ENCODE assay signal across 9 mouse cellular contexts in genomic region chr13:69426117-69426516, GRCm38 (mm10).
A peak's percentile ranks its signal among the peaks of the same experiment; 100 is the strongest.
DNase-seq lines count a peak whose midpoint lies in the region; ATAC-seq and TF ChIP-seq lines count a peak whose summit lies in the region.
"Had no signal": no experiment of that assay in that cellular context is flagged by ENCODE, and none has a peak within 500 bp of the region (broad histone marks: within the 10 kb centered on the region; RNA-seq: fewer than 3 reads in every experiment).

No protein-coding gene starts in this region.

- H3K4me1 ChIP-seq in kidney, embryonic 16.5 days (ENCODE audit: insufficient read depth, low read length): peaks cover 17% of the 10 kb centered on the region
- peaks cover 6% of the 10 kb centered on the region; the same call in 1 of the 2 replicates for H3K4me1 ChIP-seq in kidney, postnatal 0 days (replicated peaks; ENCODE audit: insufficient read depth, low read length)
- peaks cover 6% of the 10 kb centered on the region; the same call in 1 of the 2 replicates for H3K4me1 ChIP-seq in neural tube, embryonic 14.5 days (ENCODE audit: control insufficient read depth, insufficient read depth, low read length)

- no peak for TF ChIP-seq CTCF in kidney, postnatal 0 days (IDR thresholded peaks at IDR 0.05; ENCODE audit: low read depth)
- TF ChIP-seq CTCF in layer of hippocampus, adult 2 months (conservative IDR thresholded peaks at IDR 0.05): no peak

- H3K9ac ChIP-seq in kidney, embryonic 16.5 days (replicated peaks; ENCODE audit: low read length): no peak overlapping the region
- H3K9ac ChIP-seq in kidney, postnatal 0 days (ENCODE audit: low read depth, low read length): no peak overlapping the region
- no peak overlapping the region for H3K9ac ChIP-seq in neural tube, embryonic 14.5 days (replicated peaks; ENCODE audit: low read depth, low read length)

- DNase-seq in kidney, adult 18-20 months: peak; percentile 33
- DNase-seq in heart, postnatal 10 days: peak; percentile 53 to 55
- peak; percentile 51 for DNase-seq in kidney, postnatal 0 days (ENCODE audit: low spot score)
- no peak for DNase-seq in layer of hippocampus, adult 2 months (ENCODE audit: low spot score in 2 of 2)
- DNase-seq in left cerebral cortex, postnatal 10 days (ENCODE audit: extremely low spot score in 1 of 2, low spot score in 2 of 2): no peak
- DNase-seq: cerebellum, postnatal 25 days had no signal

- no peak for ATAC-seq in kidney, embryonic 16.5 days (ENCODE audit: low FRiP score, low TSS enrichment)
- no peak for ATAC-seq in kidney, postnatal 0 days (replicated peaks; ENCODE audit: low FRiP score, low read depth)
- ATAC-seq in neural tube, embryonic 14.5 days (ENCODE audit: low read depth): peak; percentile 55
- ATAC-seq in frontal cortex, adult (ENCODE audit: low TSS enrichment): no peak

- H3K4me2 ChIP-seq in kidney, embryonic 16.5 days (replicated peaks; ENCODE audit: low read depth, low read length): no peak overlapping the region
- no peak overlapping the region for H3K4me2 ChIP-seq in kidney, postnatal 0 days (ENCODE audit: low read length)
- H3K4me2 ChIP-seq in neural tube, embryonic 14.5 days (ENCODE audit: low read depth, low read length): no peak overlapping the region

- no peaks in the 10 kb centered on the region for H3K9me3 ChIP-seq in kidney, embryonic 16.5 days (ENCODE audit: low read length)
- no peaks in the 10 kb centered on the region for H3K9me3 ChIP-seq in kidney, postnatal 0 days (replicated peaks; ENCODE audit: low read length)
- no peaks in the 10 kb centered on the region for H3K9me3 ChIP-seq in neural tube, embryonic 14.5 days (ENCODE audit: control insufficient read depth, low read length)

- H3K27me3 ChIP-seq in kidney, embryonic 16.5 days (ENCODE audit: insufficient read depth, low read length): no peaks in the 10 kb centered on the region
- H3K27me3 ChIP-seq in kidney, postnatal 0 days (ENCODE audit: insufficient read depth, low read length): no peaks in the 10 kb centered on the region
- no peaks in the 10 kb centered on the region for H3K27me3 ChIP-seq in neural tube, embryonic 14.5 days (ENCODE audit: control insufficient read depth, insufficient read depth, low read length)

- intact Hi-C loops in heart, postnatal 10 days (cut with DNase I): no loop called here
- intact Hi-C loops in left cerebral cortex, postnatal 10 days (cut with DNase I): no loop called here

- no peaks in the 10 kb centered on the region for H3K36me3 ChIP-seq in kidney, embryonic 16.5 days (ENCODE audit: insufficient read depth, low read length)
- H3K36me3 ChIP-seq in kidney, postnatal 0 days (ENCODE audit: insufficient read depth, low read length): no peaks in the 10 kb centered on the region
- H3K36me3 ChIP-seq in neural tube, embryonic 14.5 days (ENCODE audit: control insufficient read depth, insufficient read depth, low read length): no peaks in the 10 kb centered on the region

- H3K4me3 ChIP-seq in kidney, embryonic 16.5 days (ENCODE audit: low read length): no peak overlapping the region
- no peak overlapping the region for H3K4me3 ChIP-seq in kidney, postnatal 0 days (replicated peaks; ENCODE audit: low read depth, low read length)
- H3K4me3 ChIP-seq in neural tube, embryonic 14.5 days (ENCODE audit: low read depth, low read length): no peak overlapping the region
- no peak overlapping the region for H3K4me3 ChIP-seq in layer of hippocampus, adult 2 months

- H3K27ac ChIP-seq in kidney, embryonic 16.5 days (ENCODE audit: low read length): no peak overlapping the region
- H3K27ac ChIP-seq in kidney, postnatal 0 days: no peak overlapping the region
- peak overlapping the region; percentile 62 for H3K27ac ChIP-seq in neural tube, embryonic 14.5 days (ENCODE audit: low read depth, low read length)
- H3K27ac ChIP-seq in layer of hippocampus, adult 2 months: no peak overlapping the region

- 24% methylated on average over 6 of the region's 6 CpGs for WGBS in kidney, embryonic 16.5 days
- WGBS in kidney, postnatal 0 days: 27% methylated on average over 6 of the region's 6 CpGs
- 14% methylated on average over 6 of the region's 6 CpGs for WGBS in neural tube, embryonic 14.5 days

Comparison
In these comparisons a context has a peak if more than half of its experiments do, and no peak if none do; other contexts are left out.
1. DNase-seq: peak in kidney, adult 18-20 months (single experiment), heart, postnatal 10 days (2 of 2) and kidney, postnatal 0 days (single experiment); none in layer of hippocampus, adult 2 months (0 of 2) and left cerebral cortex, postnatal 10 days (0 of 2).